Mouse (Mus musculus): ENCODE measurements around the gene Olfr1251.
"Not testable (repeated sequence)": the region's sequence is repeated elsewhere in the genome, so short reads cannot be mapped to it uniquely, and the experiment has no call there.

Gene Olfr1251

DNA sequence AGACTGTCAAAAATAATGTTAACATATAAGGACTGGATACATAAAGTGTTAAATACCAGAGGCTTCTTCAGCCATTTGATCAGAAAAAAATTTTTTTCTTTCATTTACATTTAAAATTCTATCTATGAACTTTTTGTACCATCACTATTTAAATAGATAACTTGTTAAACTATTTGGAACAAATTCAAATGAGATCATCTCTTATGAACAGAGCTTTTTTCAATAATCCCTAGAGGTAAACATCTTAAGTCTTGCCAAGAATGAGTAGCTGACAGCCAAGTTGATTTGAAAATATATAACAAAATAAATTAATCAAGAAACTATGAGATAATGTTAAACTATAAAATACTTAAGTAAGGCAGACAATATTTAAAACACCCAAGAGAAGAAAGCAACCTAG is at the start of gene Olfr1251:
Gene Olfr1251 (minus strand): TSS at position 101 of the 400 bp plus-strand sequence.
- DNase-seq (ENCODE audit: inconsistent age in 2 of 2, low spot score in 1 of 2), result no peak

DNA sequence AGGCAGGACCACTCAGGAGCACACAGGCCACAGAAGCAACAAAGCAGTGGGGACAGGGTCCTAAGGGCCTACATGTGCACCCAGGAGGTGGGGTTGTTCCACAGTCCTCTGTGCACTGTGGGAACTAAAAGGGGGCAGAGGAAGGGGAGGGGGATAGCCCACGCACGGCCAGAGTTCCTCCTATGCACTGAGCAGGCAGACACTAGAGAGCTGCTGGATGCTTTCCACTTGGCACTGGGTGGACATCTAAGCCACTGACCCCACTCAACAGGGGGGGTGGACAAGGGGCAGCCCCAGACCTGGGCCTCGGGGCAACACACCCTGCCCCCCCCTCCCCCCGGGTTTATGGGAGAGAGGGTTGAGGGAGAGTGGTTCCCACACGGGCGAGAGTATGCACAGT is 20.2 kb upstream of the Olfr1251 start:
- DNase-seq (ENCODE audit: inconsistent age in 2 of 2, low spot score in 1 of 2), result no peak

DNA sequence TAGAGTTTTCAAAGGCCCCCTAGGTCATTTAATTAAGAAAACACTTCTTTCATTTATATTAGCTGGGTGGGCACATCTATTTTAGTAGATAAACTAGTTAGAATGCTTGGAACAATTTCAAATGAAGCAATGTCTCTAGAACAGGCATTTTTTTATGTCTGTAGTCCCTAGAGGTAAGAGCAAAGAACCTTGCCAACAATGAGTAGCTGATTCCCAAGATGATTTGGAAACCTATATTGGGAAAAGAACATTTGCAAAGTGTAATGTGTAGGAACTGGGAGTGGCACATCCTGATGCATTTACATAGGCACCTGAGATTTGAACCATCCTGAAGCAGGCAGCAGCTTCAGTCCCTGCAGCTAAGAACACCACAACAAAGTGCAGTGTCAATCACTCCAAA is 10.4 kb downstream of the Olfr1251 start, which contains the start of gene Olfr1250:
Gene Olfr1250 (minus strand): TSS at position 101 of the 400 bp plus-strand sequence.
- DNase-seq (ENCODE audit: inconsistent age in 2 of 2, low spot score in 1 of 2), result no peak

DNA sequence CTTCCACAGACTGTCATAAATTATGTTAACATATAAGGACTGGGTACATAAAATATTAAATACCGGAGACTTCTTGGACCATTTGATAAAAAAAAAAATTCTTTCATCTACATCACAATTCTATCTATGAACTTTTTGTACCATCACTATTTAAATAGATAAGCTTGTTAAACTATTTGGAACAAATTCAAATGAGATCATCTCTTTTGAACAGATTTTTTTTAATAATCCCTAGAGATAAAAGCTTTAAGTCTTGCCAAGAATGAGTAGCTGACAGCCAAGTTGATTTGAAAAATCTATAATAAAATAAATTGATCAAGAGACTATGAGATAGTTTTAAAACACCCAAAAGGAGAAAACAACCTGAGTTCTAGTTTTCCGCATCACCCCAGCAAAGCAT is 36.9 kb downstream of the Olfr1251 start, which contains the start of gene Olfr1249:
Gene Olfr1249 (minus strand): TSS at position 101 of the 400 bp plus-strand sequence.
- DNase-seq (ENCODE audit: inconsistent age in 2 of 2, low spot score in 1 of 2), result no peak

DNA sequence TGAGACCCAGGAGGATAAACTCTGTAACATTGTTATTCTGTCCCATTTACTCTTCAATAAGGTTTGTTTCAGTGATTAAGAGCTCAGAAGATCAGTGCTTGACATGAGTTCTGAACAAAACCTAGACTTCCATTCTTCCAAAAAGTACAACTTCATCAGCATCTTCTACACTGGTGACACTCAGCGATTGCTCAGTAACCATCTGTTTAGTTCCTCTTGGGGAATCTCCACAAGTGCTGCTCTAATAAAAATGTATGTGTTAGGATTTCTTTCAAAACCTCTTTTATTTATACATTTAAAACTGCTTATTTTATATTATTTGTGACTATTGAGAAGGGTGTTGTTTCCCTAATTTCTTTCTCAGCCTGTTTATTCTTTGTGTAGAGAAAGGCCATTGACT is 53.6 kb downstream of the Olfr1251 start, which contains the start of gene Olfr1248:
Gene Olfr1248 (minus strand): TSS at position 101 of the 400 bp plus-strand sequence.
- DNase-seq (ENCODE audit: inconsistent age in 2 of 2, low spot score in 1 of 2), result not testable (repeated sequence)

All from adrenal gland, adult (tissue).